Mouse (Mus musculus) cerebellum, adult 18-20 months (tissue): ENCODE results near the gene Ndufs6.
A peak's percentile ranks its signal among the peaks of the same experiment; 100 is the strongest.

Experiments used
- DNase-seq, 2 experiments: peaks; one replicate each; pipeline ENCODE4 v3.0.0; 2021

Gene Ndufs6

GRCm38 (mm10) chr13:73327827-73328698, at the start of gene Ndufs6, which contains the start of gene Mrpl36:
Gene Ndufs6 (minus strand): TSS chr13:73328542.
Gene Mrpl36 (plus strand): TSS chr13:73328513.
- DNase-seq, result peak; percentile 90 to 94

GRCm38 (mm10) chr13:73377637-73378036, 49.3 kb upstream of the Ndufs6 start:
- no peak for DNase-seq

- DNase-seq, result no peak
Measured at GRCm38 (mm10) chr13:73374612-73375011, 46.3 kb upstream of the Ndufs6 start.

- DNase-seq, result no peak
Measured at GRCm38 (mm10) chr13:73373367-73373766, 45.0 kb upstream of the Ndufs6 start.

GRCm38 (mm10) chr13:73357106-73357505, 28.8 kb upstream of the Ndufs6 start:
- DNase-seq, result no peak

- DNase-seq, result no peak
Measured at GRCm38 (mm10) chr13:73352491-73352890, 24.1 kb upstream of the Ndufs6 start.

- peak in 1 of 2 experiments; percentile 17 for DNase-seq
Measured at GRCm38 (mm10) chr13:73351910-73352309, 23.6 kb upstream of the Ndufs6 start.

- DNase-seq, result no peak
Measured at GRCm38 (mm10) chr13:73350741-73351140, 22.4 kb upstream of the Ndufs6 start.

GRCm38 (mm10) chr13:73347922-73348650, 19.7 kb upstream of the Ndufs6 start:
- no peak for DNase-seq

GRCm38 (mm10) chr13:73347171-73347570, 18.8 kb upstream of the Ndufs6 start:
- DNase-seq, result no peak

GRCm38 (mm10) chr13:73346743-73347142, 18.4 kb upstream of the Ndufs6 start:
- DNase-seq, result no peak

GRCm38 (mm10) chr13:73346131-73346530, 17.8 kb upstream of the Ndufs6 start:
- no peak for DNase-seq

GRCm38 (mm10) chr13:73345102-73345890, 17.0 kb upstream of the Ndufs6 start:
- DNase-seq, result no peak

GRCm38 (mm10) chr13:73336753-73337152, 8.4 kb upstream of the Ndufs6 start:
- no peak for DNase-seq

GRCm38 (mm10) chr13:73331736-73332135, 3.4 kb upstream of the Ndufs6 start:
- DNase-seq, result no peak

GRCm38 (mm10) chr13:73330844-73331501, 2.6 kb upstream of the Ndufs6 start:
- peak; percentile 89 to 91 for DNase-seq

GRCm38 (mm10) chr13:73323406-73323805, 4.9 kb downstream of the Ndufs6 start:
- DNase-seq, result no peak

- no peak for DNase-seq
Measured at GRCm38 (mm10) chr13:73322626-73323025, 5.7 kb downstream of the Ndufs6 start.

- DNase-seq, result no peak
Measured at GRCm38 (mm10) chr13:73320048-73320447, 8.3 kb downstream of the Ndufs6 start.

- DNase-seq, result peak; percentile 19 to 26
Measured at GRCm38 (mm10) chr13:73310183-73310929, 18.0 kb downstream of the Ndufs6 start.

GRCm38 (mm10) chr13:73306430-73306829, 21.9 kb downstream of the Ndufs6 start:
- no peak for DNase-seq

GRCm38 (mm10) chr13:73306085-73306410, 22.3 kb downstream of the Ndufs6 start:
- DNase-seq, result no peak
